Mouse (Mus musculus) CH12.LX (cell line): ENCODE data around the gene Mybph. TPM values are rescaled to one million over a fixed set of nuclear protein-coding genes. Genes with fewer than 3 reads are reported as not detected.

Experiments
- DNase-seq: peaks from one replicate; pipeline ENCODE4 v3.0.0-alpha.2; 2013; ENCODE audit errors: extremely low read depth
- H3K27ac ChIP-seq: 2 replicates; pipeline ENCODE4 v1.5.1; 2012; ENCODE audit warnings: low read depth, mild to moderate bottlenecking, control low read depth, moderate library complexity; ENCODE audit not compliant: insufficient read depth
- H3K27me3 ChIP-seq: replicated peaks from 2 replicates; pipeline ENCODE3; 2012; ENCODE audit warnings: inconsistent platforms
- H3K36me3 ChIP-seq, 2 experiments: replicated peaks in 1 of 2; 2 replicates each; pipeline versions ENCODE3 to v1.6.1; 2012; ENCODE audit warnings: inconsistent platforms in 1 of 2, low read length in 1 of 2, mild to moderate bottlenecking in 1 of 2, mixed read lengths in 1 of 2, moderate library complexity in 1 of 2; ENCODE audit not compliant: control insufficient read depth in 1 of 2, insufficient read depth in 1 of 2
- H3K4me1 ChIP-seq, 2 experiments: 2 replicates each; pipeline ENCODE4 v1.6.1; 2012; ENCODE audit warnings: inconsistent platforms in 1 of 2, moderate library complexity in 1 of 2; ENCODE audit not compliant: insufficient read depth in 2 of 2, control insufficient read depth in 1 of 2
- H3K4me2 ChIP-seq: 2 replicates; pipeline ENCODE4 v1.6.1; 2012; ENCODE audit warnings: low read depth, mild to moderate bottlenecking, control low read depth; ENCODE audit not compliant: poor library complexity, insufficient read depth, severe bottlenecking
- H3K4me3 ChIP-seq, 3 experiments: fragments of 150-350 bp in 1 of 3; sonication (generic) in 1 of 3; replicated peaks in 1 of 3; 2 replicates each; pipeline versions ENCODE3 to v1.5.1; 2011 to 2012; ENCODE audit warnings: low read depth in 2 of 3, low read length in 2 of 3, mild to moderate bottlenecking in 2 of 3, moderate library complexity in 2 of 3, control low read depth in 1 of 3, improper control_type of control experiment in 1 of 3, inconsistent platforms in 1 of 3, mixed read lengths in 1 of 3; ENCODE audit not compliant: poor library complexity in 1 of 3
- H3K79me2 ChIP-seq: replicated peaks from 2 replicates; pipeline ENCODE4 v1.6.1; 2012; ENCODE audit warnings: mild to moderate bottlenecking, moderate library complexity; ENCODE audit not compliant: control insufficient read depth, poor library complexity, insufficient read depth, severe bottlenecking; ENCODE audit errors: extremely low read depth
- H3K9ac ChIP-seq: 2 replicates; pipeline ENCODE4 v1.6.1; 2012; ENCODE audit warnings: low read depth, mild to moderate bottlenecking, control low read depth, moderate library complexity; ENCODE audit not compliant: insufficient read depth
- H3K9me3 ChIP-seq: replicated peaks from 2 replicates; pipeline ENCODE3; 2012; ENCODE audit warnings: low read length, inconsistent platforms, mixed read lengths
- BHLHE40 ChIP-seq: IDR thresholded peaks from 2 replicates; pipeline ENCODE4 v1.6.1; 2011; ENCODE audit warnings: mild to moderate bottlenecking, low read depth, low read length, improper control_type of control experiment
- CHD2 ChIP-seq: IDR thresholded peaks from 2 replicates; pipeline ENCODE4 v1.6.1; 2011; ENCODE audit warnings: low read length, improper control_type of control experiment
- CTCF ChIP-seq, 2 experiments: IDR thresholded peaks in 1 of 2; conservative IDR thresholded peaks in 1 of 2; 2 replicates each; pipeline ENCODE4 v1.5.1; 2011 to 2012; ENCODE audit warnings: low read depth in 2 of 2, low read length in 2 of 2, improper control_type of control experiment in 1 of 2, inconsistent platforms in 1 of 2, mild to moderate bottlenecking in 1 of 2, moderate library complexity in 1 of 2
- ELF1 ChIP-seq: IDR thresholded peaks from 2 replicates; pipeline ENCODE4 v1.6.1; 2014; ENCODE audit warnings: low read depth, mild to moderate bottlenecking, inconsistent platforms, low read length, improper control_type of control experiment
- GABPA ChIP-seq: IDR thresholded peaks from 2 replicates; pipeline ENCODE4 v1.6.1; 2012; ENCODE audit warnings: low read depth, low read length, improper control_type of control experiment, inconsistent platforms; ENCODE audit not compliant: insufficient replicate concordance
- IRF4 ChIP-seq: IDR thresholded peaks from 2 replicates; pipeline ENCODE4 v1.6.1; 2014; ENCODE audit warnings: low read depth, mild to moderate bottlenecking, inconsistent platforms, low read length, improper control_type of control experiment
- JUN ChIP-seq: IDR thresholded peaks from 2 replicates; pipeline ENCODE4 v1.6.1; 2011; ENCODE audit warnings: low read depth, mild to moderate bottlenecking, low read length, improper control_type of control experiment, moderate library complexity; ENCODE audit not compliant: insufficient read depth
- NELFE ChIP-seq: IDR thresholded peaks from 2 replicates; pipeline ENCODE4 v1.6.1; 2011; ENCODE audit warnings: low read depth, low read length, improper control_type of control experiment
- POLR2AphosphoS2 ChIP-seq: IDR thresholded peaks from 2 replicates; pipeline ENCODE4 v1.6.1; 2011; ENCODE audit warnings: low read depth, low read length, improper control_type of control experiment
- RAD21 ChIP-seq: IDR thresholded peaks from 2 replicates; pipeline ENCODE4 v1.6.1; 2011; ENCODE audit warnings: low read depth, mild to moderate bottlenecking, low read length, improper control_type of control experiment, moderate library complexity
- SMC3 ChIP-seq: IDR thresholded peaks from 2 replicates; pipeline ENCODE4 v1.6.1; 2011; ENCODE audit warnings: low read depth, low read length, improper control_type of control experiment
- ZKSCAN1 ChIP-seq: IDR thresholded peaks from 2 replicates; pipeline ENCODE4 v1.6.1; 2012; ENCODE audit warnings: low read depth, inconsistent platforms, low read length, improper control_type of control experiment, borderline replicate concordance
- dilution Hi-C: fragments of 300-500 bp; cut with MboI; formaldehyde crosslinking; loops from 2 replicates; pipeline ENCODE4 v1.14.3; 2020; ENCODE audit warnings: low sequenced_read_pairs; ENCODE audit not compliant: extremely low pct_unique_long_range_greater_than_20kb, extremely low pct_ligation_motif_present
- in situ Hi-C: fragments of 300-500 bp; cut with MboI; formaldehyde crosslinking; loops from 3 replicates; pipeline ENCODE4 v1.14.3; 2019; ENCODE audit warnings: low sequenced_read_pairs, low pct_ligation_motif_present, low pct_unique_long_range_greater_than_20kb, mixed read lengths
- polyA plus RNA-seq: library from polyadenylated mRNA; unstranded; fragments of >175 nt; gene quantifications from 2 replicates; pipeline ENCODE4 v1.2.1, GENCODE M21; 2012; ENCODE audit warnings: low read depth; ENCODE audit not compliant: insufficient read length
- total RNA-seq, 2 experiments: library from RNA; depleted of rRNA; stranded (reverse); fragments of 300-350 nt in 1 of 2; fragments of >200 nt in 1 of 2; gene quantifications; 2 replicates each; pipeline ENCODE4 v1.2.3; 2012 to 2014

The Mybph gene
- total and polyA plus RNA-seq, 3 experiments = 0.25 to 3.0 (median 0.51) TPM

- H3K4me2 ChIP-seq = no peak overlapping the region
- dilution Hi-C loops = no loop called here
Observed at GRCm38 (mm10) chr1:134167416-134168305, 25.6 kb upstream of the Mybph start.

GRCm38 (mm10) chr1:134168567-134168966 lies 24.7 kb upstream of the Mybph start:
- H3K9ac ChIP-seq = no peak overlapping the region
- dilution Hi-C loops = no loop called here
- no peak for TF ChIP-seq POLR2AphosphoS2
- no peak for TF ChIP-seq SMC3
- in situ Hi-C loops = no loop called here
- 0 out of 4 replicates have a peak, but pooled peaks cover 0 to 3% of the 10 kb centered on the region in 2 experiments for H3K4me1 ChIP-seq
- H3K9me3 ChIP-seq = peaks cover 10% of the 10 kb centered on the region
- no peaks in the 10 kb centered on the region for H3K36me3 ChIP-seq
- no peak overlapping the region for H3K4me3 ChIP-seq
- no peak for DNase-seq
- no peak overlapping the region for H3K27ac ChIP-seq
- H3K4me2 ChIP-seq = no peak overlapping the region
- H3K27me3 ChIP-seq = no peaks in the 10 kb centered on the region
- H3K79me2 ChIP-seq = no peaks in the 10 kb centered on the region

More at GRCm38 (mm10) chr1:134167416-134168305, 25.6 kb upstream of the Mybph start:
- H3K27me3 ChIP-seq = no peaks in the 10 kb centered on the region
- no peak overlapping the region for H3K27ac ChIP-seq
- no peaks in the 10 kb centered on the region for H3K79me2 ChIP-seq
- H3K4me1 ChIP-seq = 0 out of 4 replicates have a peak, but pooled peaks cover 0 to 3% of the 10 kb centered on the region in 2 experiments
- H3K9me3 ChIP-seq = peaks cover 10% of the 10 kb centered on the region
- in situ Hi-C loops = no loop called here
- H3K4me3 ChIP-seq = no peak overlapping the region
- TF ChIP-seq BHLHE40 (no peak), CHD2 (no peak), SMC3 (no peak), ELF1 (no peak), NELFE (no peak), IRF4 (no peak), GABPA (no peak), JUN (no peak), CTCF (conservative IDR thresholded peaks at IDR 0.05 in 1 of 2, IDR thresholded peaks at IDR 0.05 in 1 of 2; ENCODE audit: low read depth in 2 of 2, low read length in 2 of 2) (no peak), RAD21 (no peak), ZKSCAN1 (no peak)
- no peaks in the 10 kb centered on the region for H3K36me3 ChIP-seq
- DNase-seq = no peak
- H3K9ac ChIP-seq = no peak overlapping the region
